Mouse (Mus musculus) layer of hippocampus, postnatal 25 days (tissue): ENCODE measurements at regions not wholly inside any gene's neighbourhood (a gene's known extent, or its start where the extent isn't known, plus 50 kb on each side); places are given as distances from the start of the nearest gene placed in this dataset.
"Not testable (repeated sequence)": the region's sequence is repeated elsewhere in the genome, so short reads cannot be mapped to it uniquely, and the experiment has no call there.

ENCODE experiments used
- DNase-seq, 2 experiments: peaks; one replicate each; pipeline ENCODE4 v3.0.0; 2022; ENCODE audit warnings: mixed read lengths in 2 of 2, low spot score in 1 of 2; ENCODE audit errors: extremely low spot score in 1 of 2

GRCm38 (mm10) chr10:20891426-20891825 lies 60.9 kb upstream of the Ahi1 start:
- no peak for DNase-seq

- no peak for DNase-seq
Observed at GRCm38 (mm10) chr10:20883618-20884017, 68.7 kb upstream of the Ahi1 start.

- no peak for DNase-seq
Observed at GRCm38 (mm10) chr10:20882599-20882998, 69.7 kb upstream of the Ahi1 start.

DNA sequence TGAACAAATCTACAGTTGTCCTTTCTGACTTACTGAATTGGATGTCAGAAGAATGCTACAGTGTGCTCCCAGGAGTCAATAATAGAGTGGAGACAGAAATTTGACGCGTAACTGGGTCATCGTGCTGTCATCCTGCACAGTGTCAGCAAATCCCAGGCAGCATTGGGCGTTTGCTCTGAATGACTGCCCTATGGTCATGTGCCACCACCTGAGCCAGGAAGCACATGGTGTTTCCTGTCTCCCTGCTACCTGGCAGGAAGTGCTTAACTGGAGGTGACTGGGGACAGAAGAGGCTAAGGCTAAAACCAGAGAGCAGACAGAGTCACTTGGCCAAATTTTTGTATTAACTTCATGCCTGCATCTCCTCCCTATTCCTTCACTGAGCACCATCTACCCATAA lies 72.1 kb upstream of the Ahi1 start:
- DNase-seq = no peak

- DNase-seq = no peak
Observed at GRCm38 (mm10) chr10:20879482-20879881, 72.9 kb upstream of the Ahi1 start.

DNA sequence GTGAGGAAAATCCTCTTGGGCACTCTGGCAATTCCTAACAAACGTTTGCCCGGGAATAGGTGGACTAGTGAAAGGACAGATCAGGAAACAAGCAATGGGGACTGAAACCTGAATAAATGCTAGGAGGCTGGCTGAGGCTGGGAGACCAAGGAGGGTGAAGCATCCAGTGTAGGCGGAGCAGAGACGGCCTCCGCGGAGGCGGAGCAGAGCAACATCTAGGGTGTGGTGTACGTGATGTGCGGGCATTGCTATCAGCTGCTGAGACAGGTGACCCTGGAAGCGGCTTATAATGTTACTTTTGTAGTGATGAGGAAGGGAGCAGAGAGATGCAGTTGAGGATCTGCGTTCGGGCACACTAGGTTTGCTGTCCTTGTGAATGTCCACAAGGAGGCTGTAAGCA lies 85.3 kb upstream of the Ahi1 start:
- no peak for DNase-seq

DNA sequence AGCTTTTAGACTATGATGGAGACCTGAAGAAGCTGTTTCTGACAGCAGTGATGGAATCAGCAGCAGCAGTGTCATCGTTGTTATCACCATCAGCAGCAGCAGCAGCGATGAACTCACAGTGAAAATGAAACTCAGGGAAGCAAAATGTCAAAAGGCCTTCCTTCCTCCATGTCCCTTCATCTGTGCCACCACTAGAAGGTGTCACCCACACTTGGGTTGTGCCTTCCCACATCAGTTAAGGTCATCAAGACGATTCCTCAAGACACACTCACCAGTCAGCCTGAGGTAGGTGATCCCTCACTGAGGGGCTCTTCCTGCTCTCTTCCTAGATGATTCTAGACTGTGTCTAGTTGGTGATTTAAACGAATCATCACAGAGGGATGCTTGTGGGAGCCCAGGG lies 87.3 kb upstream of the Ahi1 start:
- no peak for DNase-seq

DNA sequence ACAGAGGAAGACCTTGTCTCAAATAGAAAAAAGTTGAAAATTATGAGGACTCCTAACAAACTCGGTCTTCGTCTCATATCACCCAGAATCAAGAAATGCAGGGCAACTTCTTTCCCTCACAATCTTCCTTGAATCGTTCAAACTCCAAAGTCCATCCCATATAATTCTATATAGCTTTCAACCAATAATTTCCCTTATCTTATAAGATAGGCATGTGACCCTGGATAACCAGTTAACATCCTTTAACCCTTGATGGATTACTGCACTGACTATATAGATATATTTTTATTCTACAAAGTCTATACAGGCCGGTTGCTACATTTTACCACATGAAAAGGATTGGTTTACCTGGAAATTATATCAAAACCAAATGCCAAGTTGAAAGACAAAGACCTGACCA lies 94.9 kb upstream of the Ahi1 start:
- no peak for DNase-seq

GRCm38 (mm10) chr10:20854621-20855363 lies 97.6 kb upstream of the Ahi1 start:
- peak; percentile 20 to 25 for DNase-seq

DNA sequence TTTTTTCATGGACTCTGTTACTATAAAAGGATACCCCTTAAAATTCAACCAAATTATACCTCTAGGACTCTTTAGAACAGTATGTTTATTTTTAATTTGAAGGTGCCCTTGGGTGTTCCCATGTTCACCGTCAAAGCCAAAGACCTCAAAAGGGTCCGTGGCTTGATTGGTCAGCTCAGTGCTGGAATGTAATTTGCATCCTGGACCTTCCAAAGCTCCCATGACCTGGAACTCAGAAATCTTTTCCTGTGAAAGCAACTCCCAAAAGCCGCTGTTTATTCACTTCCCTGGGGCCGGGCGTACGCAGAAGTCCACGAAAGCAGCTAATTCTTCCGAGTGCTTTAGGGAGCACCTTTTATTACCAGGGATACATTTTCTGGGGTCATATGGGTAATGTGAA lies 105.1 kb upstream of the Ahi1 start:
- DNase-seq = no peak

- DNase-seq = no peak
Observed at GRCm38 (mm10) chr10:20843277-20843676, 109.1 kb upstream of the Ahi1 start.

DNA sequence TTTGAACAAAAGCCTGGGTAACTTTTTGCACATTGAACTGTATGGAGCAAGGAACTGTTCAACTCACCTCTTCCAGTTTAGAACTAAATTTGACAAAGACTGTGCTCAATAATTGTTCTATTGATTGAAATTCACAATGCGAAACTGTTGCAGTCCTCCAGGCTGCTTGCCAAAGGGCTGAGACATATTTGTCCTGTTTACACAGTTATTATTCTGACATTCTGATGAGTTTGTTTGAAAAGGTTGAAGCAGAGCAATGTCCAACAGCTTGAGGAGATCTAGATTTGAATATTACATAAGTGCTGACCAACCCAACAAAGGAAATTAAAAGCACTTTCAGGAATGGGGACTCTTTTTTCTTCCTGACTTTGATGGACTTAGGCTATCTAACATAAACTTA lies 110.2 kb upstream of the Ahi1 start:
- no peak for DNase-seq

- no peak for DNase-seq
Observed at GRCm38 (mm10) chr10:20841430-20842040, 110.8 kb upstream of the Ahi1 start.

GRCm38 (mm10) chr10:20838685-20839425 lies 113.5 kb upstream of the Ahi1 start:
- DNase-seq = no peak

DNA sequence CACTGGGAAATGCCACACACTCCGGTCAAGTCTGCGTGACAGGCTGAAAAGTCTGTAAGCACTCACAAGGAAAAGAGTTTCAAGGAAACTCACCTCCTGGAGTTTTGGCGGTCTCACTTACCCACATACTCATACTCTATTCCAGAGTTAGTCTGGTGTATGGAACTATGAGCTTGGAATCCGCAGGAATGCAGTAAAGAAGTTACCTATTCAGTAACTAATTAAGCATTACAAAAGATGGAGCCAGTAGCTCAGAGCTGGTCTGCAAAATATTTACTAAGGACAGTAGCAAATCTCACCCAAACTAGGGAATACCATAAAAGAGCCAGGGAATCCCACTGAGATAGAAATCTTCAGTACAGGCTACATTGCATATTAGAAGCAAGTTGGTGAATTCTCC lies 111.9 kb upstream of the Pde7b start:
- DNase-seq = not testable (repeated sequence)

- DNase-seq = no peak
Observed at GRCm38 (mm10) chr10:20834806-20835575, 110.1 kb upstream of the Pde7b start.

DNA sequence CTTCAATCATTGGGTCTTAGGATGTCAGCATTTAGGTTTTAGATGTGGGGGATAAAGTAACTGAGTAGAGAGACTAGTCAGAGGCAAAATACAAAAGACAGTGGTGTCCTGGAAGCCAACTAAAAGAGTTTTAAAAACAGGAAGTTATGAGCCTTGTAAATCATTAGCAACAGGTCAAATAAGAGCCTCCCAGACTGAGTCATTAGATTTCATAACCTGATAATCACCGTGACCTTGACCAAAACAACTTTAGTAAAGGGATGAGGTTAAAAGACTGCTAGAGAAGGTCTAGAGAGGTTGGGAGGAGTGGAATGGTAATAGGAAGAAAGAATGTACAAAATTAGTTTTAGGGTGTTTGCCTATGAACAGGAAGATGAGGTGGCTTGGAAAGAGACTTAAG lies 103.4 kb upstream of the Pde7b start:
- no peak for DNase-seq

DNA sequence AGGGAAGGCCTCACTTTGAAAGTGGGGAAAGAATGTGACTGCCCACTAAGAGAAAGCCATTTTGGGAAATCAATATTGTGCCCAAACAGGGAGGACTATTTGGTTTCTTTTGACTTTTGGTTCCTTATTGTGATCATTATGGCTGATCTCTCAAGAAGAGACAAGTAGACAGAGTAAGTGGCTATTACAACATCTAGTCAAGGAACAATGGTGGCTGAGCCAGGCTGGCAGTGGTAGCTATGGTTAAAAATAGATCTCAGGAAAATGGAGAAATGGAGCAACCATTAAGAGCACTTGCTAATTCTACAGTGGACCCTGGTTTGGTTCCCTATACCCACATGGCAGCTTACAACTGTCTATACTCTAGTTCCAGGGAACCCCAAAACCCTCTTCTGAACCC lies 102.6 kb upstream of the Pde7b start:
- no peak for DNase-seq

- DNase-seq = no peak
Observed at GRCm38 (mm10) chr10:20818548-20818947, 93.7 kb upstream of the Pde7b start.

DNA sequence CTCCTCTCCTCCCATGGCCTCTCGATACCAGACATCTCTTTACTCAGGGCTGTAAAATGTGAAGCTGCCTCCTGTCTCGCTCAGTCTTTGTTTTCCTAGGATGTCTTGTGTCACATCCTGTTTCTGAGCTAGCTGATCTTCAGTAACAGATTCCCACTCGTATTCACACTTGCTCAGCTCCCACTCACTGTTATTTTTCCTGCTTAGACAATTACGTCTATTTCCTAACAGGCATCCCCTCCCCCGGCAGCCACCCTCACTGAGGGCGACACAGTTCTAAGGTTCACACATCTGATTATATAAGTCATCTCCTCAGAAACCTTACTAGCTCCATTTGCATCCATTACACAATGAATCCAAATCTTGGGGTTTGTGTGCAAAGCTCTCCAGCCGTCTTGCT lies 74.9 kb upstream of the Pde7b start:
- DNase-seq = no peak

GRCm38 (mm10) chr10:20798400-20798799 lies 73.5 kb upstream of the Pde7b start:
- DNase-seq = no peak
